Mouse (Mus musculus) CH12.LX (cell line): ENCODE results near the gene Tcl1b3. TPM values are rescaled to one million over a fixed set of nuclear protein-coding genes. Genes with fewer than 3 reads are reported as not detected.
"Not testable (repeated sequence)": the region's sequence is repeated elsewhere in the genome, so short reads cannot be mapped to it uniquely, and the experiment has no call there.

Source experiments
- DNase-seq: peaks from one replicate; pipeline ENCODE4 v3.0.0-alpha.2; 2013; ENCODE audit errors: extremely low read depth
- H3K27ac ChIP-seq: 2 replicates; pipeline ENCODE4 v1.5.1; 2012; ENCODE audit warnings: low read depth, mild to moderate bottlenecking, control low read depth, moderate library complexity; ENCODE audit not compliant: insufficient read depth
- H3K27me3 ChIP-seq: replicated peaks from 2 replicates; pipeline ENCODE3; 2012; ENCODE audit warnings: inconsistent platforms
- H3K36me3 ChIP-seq, 2 experiments: replicated peaks in 1 of 2; 2 replicates each; pipeline versions ENCODE3 to v1.6.1; 2012; ENCODE audit warnings: inconsistent platforms in 1 of 2, low read length in 1 of 2, mild to moderate bottlenecking in 1 of 2, mixed read lengths in 1 of 2, moderate library complexity in 1 of 2; ENCODE audit not compliant: control insufficient read depth in 1 of 2, insufficient read depth in 1 of 2
- H3K4me1 ChIP-seq, 2 experiments: 2 replicates each; pipeline ENCODE4 v1.6.1; 2012; ENCODE audit warnings: inconsistent platforms in 1 of 2, moderate library complexity in 1 of 2; ENCODE audit not compliant: insufficient read depth in 2 of 2, control insufficient read depth in 1 of 2
- H3K4me2 ChIP-seq: 2 replicates; pipeline ENCODE4 v1.6.1; 2012; ENCODE audit warnings: low read depth, mild to moderate bottlenecking, control low read depth; ENCODE audit not compliant: poor library complexity, insufficient read depth, severe bottlenecking
- H3K4me3 ChIP-seq, 3 experiments: fragments of 150-350 bp in 1 of 3; sonication (generic) in 1 of 3; replicated peaks in 1 of 3; 2 replicates each; pipeline versions ENCODE3 to v1.5.1; 2011 to 2012; ENCODE audit warnings: low read depth in 2 of 3, low read length in 2 of 3, mild to moderate bottlenecking in 2 of 3, moderate library complexity in 2 of 3, control low read depth in 1 of 3, improper control_type of control experiment in 1 of 3, inconsistent platforms in 1 of 3, mixed read lengths in 1 of 3; ENCODE audit not compliant: poor library complexity in 1 of 3
- H3K79me2 ChIP-seq: replicated peaks from 2 replicates; pipeline ENCODE4 v1.6.1; 2012; ENCODE audit warnings: mild to moderate bottlenecking, moderate library complexity; ENCODE audit not compliant: control insufficient read depth, poor library complexity, insufficient read depth, severe bottlenecking; ENCODE audit errors: extremely low read depth
- H3K9ac ChIP-seq: 2 replicates; pipeline ENCODE4 v1.6.1; 2012; ENCODE audit warnings: low read depth, mild to moderate bottlenecking, control low read depth, moderate library complexity; ENCODE audit not compliant: insufficient read depth
- H3K9me3 ChIP-seq: replicated peaks from 2 replicates; pipeline ENCODE3; 2012; ENCODE audit warnings: low read length, inconsistent platforms, mixed read lengths
- ELF1 ChIP-seq: IDR thresholded peaks from 2 replicates; pipeline ENCODE4 v1.6.1; 2014; ENCODE audit warnings: low read depth, mild to moderate bottlenecking, inconsistent platforms, low read length, improper control_type of control experiment
- JUN ChIP-seq: IDR thresholded peaks from 2 replicates; pipeline ENCODE4 v1.6.1; 2011; ENCODE audit warnings: low read depth, mild to moderate bottlenecking, low read length, improper control_type of control experiment, moderate library complexity; ENCODE audit not compliant: insufficient read depth
- JUND ChIP-seq: conservative IDR thresholded peaks from 2 replicates; pipeline ENCODE4 v1.6.1; 2011; ENCODE audit warnings: low read depth, low read length, improper control_type of control experiment
- PAX5 ChIP-seq: IDR thresholded peaks from 2 replicates; pipeline ENCODE4 v1.6.1; 2012; ENCODE audit warnings: low read length, inconsistent platforms, mixed read lengths
- POLR2A ChIP-seq: IDR thresholded peaks from 2 replicates; pipeline ENCODE4 v1.6.1; 2011; ENCODE audit warnings: low read depth, mild to moderate bottlenecking, improper control_type of control experiment, low read length
- POLR2AphosphoS2 ChIP-seq: IDR thresholded peaks from 2 replicates; pipeline ENCODE4 v1.6.1; 2011; ENCODE audit warnings: low read depth, low read length, improper control_type of control experiment
- RCOR1 ChIP-seq: conservative IDR thresholded peaks from 2 replicates; pipeline ENCODE4 v1.6.1; 2012; ENCODE audit warnings: low read depth, mild to moderate bottlenecking, inconsistent platforms, low read length, improper control_type of control experiment
- USF2 ChIP-seq: conservative IDR thresholded peaks from 2 replicates; pipeline ENCODE4 v1.6.1; 2011; ENCODE audit warnings: low read depth, low read length, improper control_type of control experiment
- dilution Hi-C: fragments of 300-500 bp; cut with MboI; formaldehyde crosslinking; loops from 2 replicates; pipeline ENCODE4 v1.14.3; 2020; ENCODE audit warnings: low sequenced_read_pairs; ENCODE audit not compliant: extremely low pct_unique_long_range_greater_than_20kb, extremely low pct_ligation_motif_present
- in situ Hi-C: fragments of 300-500 bp; cut with MboI; formaldehyde crosslinking; loops from 3 replicates; pipeline ENCODE4 v1.14.3; 2019; ENCODE audit warnings: low sequenced_read_pairs, low pct_ligation_motif_present, low pct_unique_long_range_greater_than_20kb, mixed read lengths
- polyA plus RNA-seq: library from polyadenylated mRNA; unstranded; fragments of >175 nt; gene quantifications from 2 replicates; pipeline ENCODE4 v1.2.1, GENCODE M21; 2012; ENCODE audit warnings: low read depth; ENCODE audit not compliant: insufficient read length
- total RNA-seq, 2 experiments: library from RNA; depleted of rRNA; stranded (reverse); fragments of 300-350 nt in 1 of 2; fragments of >200 nt in 1 of 2; gene quantifications; 2 replicates each; pipeline ENCODE4 v1.2.3; 2012 to 2014

Tcl1b3 gene
- total RNA-seq (2012; rRNA removed) (not detected in 2 replicates), total RNA-seq (2014; rRNA removed) (not detected in 2 replicates), polyA plus RNA-seq (not detected in 2 replicates)

- H3K4me2 ChIP-seq, H3K9me3 ChIP-seq, H3K4me3 ChIP-seq, H3K79me2 ChIP-seq, H3K4me1 ChIP-seq, H3K36me3 ChIP-seq, in situ Hi-C loops, DNase-seq, H3K27ac ChIP-seq, dilution Hi-C loops, H3K9ac ChIP-seq: not testable (repeated sequence)
- H3K27me3 ChIP-seq = peaks cover 16% of the 10 kb centered on the region
Observed at GRCm38 (mm10) chr12:105190743-105191142, at the start of gene Tcl1b3. Tcl1b3 (plus strand) TSS chr12:105191043.

- no peaks in the 10 kb centered on the region for H3K9me3 ChIP-seq
- no peaks in the 10 kb centered on the region for H3K4me1 ChIP-seq
- TF ChIP-seq RCOR1 (no peak), ELF1 (no peak), POLR2A (no peak)
- H3K4me2 ChIP-seq = no peak overlapping the region
- no peak for DNase-seq
- no peak overlapping the region for H3K4me3 ChIP-seq
- no peak overlapping the region for H3K27ac ChIP-seq
- H3K79me2 ChIP-seq = no peaks in the 10 kb centered on the region
- in situ Hi-C loops = no loop called here
- dilution Hi-C loops = no loop called here
- H3K36me3 ChIP-seq = no peaks in the 10 kb centered on the region
- H3K9ac ChIP-seq = no peak overlapping the region
- H3K27me3 ChIP-seq = peaks cover 45% of the 10 kb centered on the region
Observed at GRCm38 (mm10) chr12:105143096-105143495, 47.7 kb upstream of the Tcl1b3 start.

- H3K4me2 ChIP-seq, in situ Hi-C loops, H3K27ac ChIP-seq, H3K9ac ChIP-seq, dilution Hi-C loops, DNase-seq, H3K4me3 ChIP-seq, H3K79me2 ChIP-seq, H3K9me3 ChIP-seq, H3K36me3 ChIP-seq, H3K4me1 ChIP-seq: not testable (repeated sequence)
- H3K27me3 ChIP-seq = peaks cover 42% of the 10 kb centered on the region
Observed at GRCm38 (mm10) chr12:105144928-105145327, 45.9 kb upstream of the Tcl1b3 start.

- H3K27ac ChIP-seq = no peak within 1 kb of the TSS
- H3K9me3 ChIP-seq = peaks cover 4% of the 10 kb centered on the region
- no peak for TF ChIP-seq JUND
- TF ChIP-seq PAX5 = no peak
- no peak for TF ChIP-seq POLR2AphosphoS2
- no peak for TF ChIP-seq JUN
- no peak for TF ChIP-seq USF2
- TF ChIP-seq, all 38 proteins: peak for 0
- Histone ChIP-seq H3K79me2 (no peaks in the 10 kb centered on the region), H3K4me2 (no peak within 1 kb of the TSS), H3K27me3 (peaks cover 40% of the 10 kb centered on the region), H3K4me3 (no peak within 1 kb of the TSS), H3K9ac (no peak within 1 kb of the TSS), H3K4me1 (no peaks in the 10 kb centered on the region), H3K36me3 (no peaks in the 10 kb centered on the region)
- in situ Hi-C loops (no loop called here), dilution Hi-C loops (no loop called here)
- no peak for DNase-seq
Observed at GRCm38 (mm10) chr12:105145714-105146113, 45.1 kb upstream of the Tcl1b3 start, which contains the start of gene Tcl1b2. Tcl1b2 (plus strand) TSS chr12:105146014.

- dilution Hi-C loops, H3K27ac ChIP-seq, in situ Hi-C loops, H3K36me3 ChIP-seq, H3K79me2 ChIP-seq, H3K4me2 ChIP-seq, DNase-seq, H3K4me1 ChIP-seq, H3K9me3 ChIP-seq, H3K4me3 ChIP-seq, H3K9ac ChIP-seq: not testable (repeated sequence)
- H3K27me3 ChIP-seq = peaks cover 23% of the 10 kb centered on the region
Observed at GRCm38 (mm10) chr12:105155286-105155685, 35.6 kb upstream of the Tcl1b3 start.
